Mouse (Mus musculus): ENCODE measurements around the gene Enkur.
"Not testable (repeated sequence)": the region's sequence is repeated elsewhere in the genome, so short reads cannot be mapped to it uniquely, and the experiment has no call there.

Gene Enkur

DNA sequence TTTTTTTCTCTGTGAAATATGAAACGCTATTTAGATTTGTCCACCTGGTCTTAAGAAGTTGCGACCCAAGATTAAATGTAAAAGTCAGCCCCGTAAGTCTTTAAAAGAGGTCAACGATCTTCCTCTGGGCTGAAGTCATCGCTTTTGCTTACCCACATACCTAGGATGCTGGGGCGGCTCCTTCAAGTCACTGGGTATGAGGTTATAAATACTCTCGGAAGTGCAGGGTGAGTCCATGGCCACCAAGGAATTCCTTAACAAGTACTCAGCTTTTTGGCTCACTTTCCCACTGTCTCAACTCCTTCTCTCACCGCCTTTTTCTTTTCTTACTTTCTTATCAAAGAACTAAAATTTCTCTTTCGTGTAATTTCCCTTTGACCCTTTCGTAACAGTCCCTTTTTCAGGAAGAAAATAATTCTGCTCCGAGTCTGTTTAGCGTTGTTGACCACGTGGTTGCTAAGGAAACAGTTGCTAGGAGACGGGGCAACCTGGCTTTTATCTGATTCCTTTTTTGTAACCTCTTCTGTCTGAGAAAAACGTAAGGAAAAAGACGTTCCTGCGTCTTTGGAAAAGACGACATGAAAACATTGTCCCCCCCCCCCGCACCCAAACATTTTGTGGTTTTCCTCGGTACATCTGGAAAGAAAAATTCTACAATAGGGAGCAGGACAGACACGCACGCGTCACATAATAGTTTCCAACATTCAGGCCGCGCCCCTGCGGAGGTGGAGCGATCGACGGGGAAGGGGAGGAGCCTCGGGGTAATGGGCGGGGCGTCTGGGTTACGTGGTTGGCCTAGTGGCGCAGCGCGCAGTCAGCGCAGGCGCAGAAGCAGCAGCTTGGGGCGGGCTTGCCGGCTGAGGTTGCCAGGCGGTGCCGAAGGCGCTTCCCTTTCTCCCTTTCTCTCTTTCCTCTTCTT is at the start of gene Enkur, which contains the start of gene Thnsl1:
TSS of gene Enkur (minus strand) at position 454 of the 919 bp plus-strand sequence.
TSS of gene Thnsl1 (plus strand) at position 813 of the 919 bp plus-strand sequence.
- DNase-seq (ENCODE audit: low read depth, low spot score): peak; percentile 96

DNA sequence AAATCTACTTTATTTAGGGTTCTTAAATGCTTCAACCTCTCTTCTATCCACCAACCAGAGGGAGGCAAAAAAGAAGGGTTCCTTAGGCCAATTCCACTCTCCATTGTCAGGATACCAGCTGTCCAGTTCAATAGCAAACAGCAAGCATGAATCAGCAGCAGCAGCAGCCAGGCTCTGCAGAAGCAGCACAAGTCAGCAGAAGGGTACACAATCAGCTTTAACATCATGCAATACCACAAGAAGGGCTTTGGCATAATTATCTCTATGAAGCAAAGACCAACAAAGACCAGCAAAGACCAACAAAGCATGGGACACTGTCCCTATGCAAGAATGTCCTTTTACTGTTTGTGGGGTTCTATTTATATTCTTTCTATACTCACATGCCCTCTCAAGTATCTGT is 49.1 kb upstream of the Enkur start:
- no peak for DNase-seq (ENCODE audit: low read depth, low spot score)

DNA sequence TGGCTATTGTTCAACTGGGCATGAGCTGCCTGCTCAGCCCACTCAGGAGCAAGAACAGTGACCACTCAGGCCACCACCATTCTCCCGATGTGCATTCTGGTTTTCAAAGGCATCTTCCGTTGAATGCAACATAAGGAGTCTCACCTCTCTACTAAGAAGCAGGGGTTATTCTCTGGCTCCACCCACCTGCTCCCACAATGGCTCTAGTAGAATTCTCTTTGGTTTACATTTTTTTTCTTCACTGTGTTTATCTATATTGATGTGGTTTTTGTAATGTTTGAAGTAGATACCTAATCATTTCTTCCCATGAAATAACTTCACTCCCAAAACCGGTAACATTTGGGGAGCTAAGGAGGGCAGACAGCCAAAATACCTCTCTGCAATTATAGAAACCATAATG is 48.5 kb upstream of the Enkur start:
- DNase-seq (ENCODE audit: low read depth, low spot score): no peak

- DNase-seq (ENCODE audit: low read depth, low spot score): no peak
Observed at GRCm38 (mm10) chr2:21245477-21246102, 40.4 kb upstream of the Enkur start.

DNA sequence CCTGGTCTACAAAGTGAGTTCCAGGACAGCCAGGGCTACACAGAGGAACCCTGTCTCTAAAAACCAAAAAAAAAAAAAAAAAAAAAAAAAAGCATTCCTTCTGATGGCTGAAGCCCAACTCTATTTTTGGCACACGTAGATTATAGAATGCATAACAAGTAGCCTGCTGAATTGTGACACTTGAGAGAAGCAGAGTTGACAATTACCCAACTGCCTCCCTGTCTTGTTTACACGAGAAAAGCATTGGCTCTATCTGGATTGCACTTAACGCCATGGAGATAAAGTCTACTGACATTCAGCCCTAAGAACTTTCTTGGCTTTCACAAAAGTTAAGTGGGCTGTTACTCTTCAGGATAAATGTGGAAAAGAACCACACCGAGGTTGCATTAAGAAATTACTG is 39.8 kb upstream of the Enkur start:
- DNase-seq (ENCODE audit: low read depth, low spot score): no peak

DNA sequence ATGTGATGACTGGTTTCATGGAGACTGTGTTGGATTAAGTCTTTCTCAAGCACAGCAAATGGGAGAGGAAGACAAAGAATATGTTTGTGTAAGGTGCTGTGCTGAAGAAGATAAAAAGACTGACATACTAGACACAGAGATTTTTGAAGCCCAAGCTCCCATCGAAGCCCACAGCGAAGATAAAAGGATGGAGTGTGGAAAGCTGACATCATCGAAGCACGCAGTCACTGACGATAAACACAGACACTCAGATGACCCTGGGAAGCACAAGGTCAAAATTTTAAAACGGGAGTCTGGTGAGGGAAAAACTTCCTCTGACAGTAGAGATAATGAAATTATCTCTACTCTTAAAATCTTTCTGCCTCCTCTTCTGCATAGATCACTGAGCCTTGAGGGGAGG is 38.9 kb upstream of the Enkur start:
- DNase-seq (ENCODE audit: low read depth, low spot score): not testable (repeated sequence)

DNA sequence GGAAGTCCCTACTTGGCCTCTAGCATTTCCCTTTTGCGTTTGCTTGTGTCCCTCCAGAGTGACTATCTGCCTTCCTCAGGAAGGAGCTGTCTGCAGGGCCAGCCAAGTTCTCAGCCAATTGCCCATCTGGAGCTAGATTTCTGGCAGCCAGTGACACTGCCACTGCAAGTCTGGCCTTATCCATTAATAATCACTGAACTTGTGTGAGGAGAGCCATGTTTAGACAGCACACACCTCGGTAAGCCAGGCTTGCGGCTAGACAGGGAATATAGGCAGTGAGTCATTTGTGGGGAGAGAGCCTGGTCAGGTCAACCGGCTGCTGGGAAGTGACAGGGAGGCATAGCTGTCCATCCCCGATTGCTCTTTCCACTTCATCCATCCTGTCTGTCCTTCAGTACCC is 31.7 kb upstream of the Enkur start:
- DNase-seq (ENCODE audit: low read depth, low spot score): no peak

DNA sequence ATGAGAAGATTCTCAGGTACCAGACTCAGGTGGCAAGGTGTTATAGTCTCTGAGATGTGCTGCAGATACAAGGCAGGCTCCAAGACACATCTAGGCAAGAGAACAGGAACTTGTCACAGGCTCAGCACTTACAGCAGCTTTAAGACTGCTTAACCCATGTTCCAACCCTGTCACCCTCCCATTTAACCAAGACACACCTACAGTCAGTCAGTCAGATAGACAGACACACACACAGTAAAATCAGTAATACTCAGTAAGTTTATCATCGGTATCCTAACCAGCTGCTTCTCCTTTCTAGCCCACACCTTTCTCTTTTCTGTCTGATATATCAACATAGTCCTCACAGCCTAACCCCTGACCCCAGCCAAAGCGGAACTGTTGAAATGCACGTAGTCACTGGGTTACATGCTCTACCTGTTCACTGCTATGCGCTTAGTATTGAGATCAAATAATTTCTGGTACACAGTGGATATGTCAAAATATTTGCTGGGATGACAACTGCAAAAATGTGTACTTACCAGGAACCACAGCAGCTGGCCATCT is 30.8 kb upstream of the Enkur start:
- DNase-seq (ENCODE audit: low read depth, low spot score): no peak

DNA sequence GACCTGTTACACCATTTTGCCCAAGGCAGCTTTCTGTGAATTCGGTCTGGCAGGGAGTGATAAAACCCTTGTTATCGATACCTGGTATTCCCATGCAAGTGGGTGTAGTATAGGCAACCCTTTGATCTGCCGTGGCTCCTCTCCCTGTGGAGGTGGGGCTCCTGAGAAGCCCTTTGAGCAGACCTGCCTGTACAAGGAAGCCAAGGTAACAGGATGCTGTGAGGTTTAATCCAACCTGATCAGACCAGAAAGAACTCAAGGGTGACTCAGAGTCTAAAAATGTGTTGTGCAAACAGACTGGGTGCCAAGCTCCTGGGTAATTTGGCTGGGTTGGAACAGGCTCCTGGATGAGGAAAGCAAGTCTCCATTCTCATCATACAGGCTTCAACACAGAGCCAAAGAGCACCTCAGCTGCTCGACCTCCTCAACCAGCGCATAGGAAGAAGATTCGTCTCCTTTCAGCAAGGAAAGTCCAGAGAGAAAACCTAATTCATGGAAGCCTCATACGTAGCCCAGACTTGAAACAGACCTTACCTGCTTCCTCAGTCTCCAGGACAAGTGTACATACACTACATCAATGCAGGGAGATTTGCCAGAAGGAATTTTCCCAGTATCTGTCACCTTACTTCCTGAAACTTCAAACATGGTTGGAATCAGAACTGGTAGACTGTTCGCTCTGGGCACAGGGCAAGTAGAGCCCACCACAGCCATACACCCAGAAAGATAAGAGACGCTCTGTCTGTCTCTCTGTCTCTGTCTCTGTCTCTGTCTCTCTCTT is 29.9 kb upstream of the Enkur start:
- no peak for DNase-seq (ENCODE audit: low read depth, low spot score)

GRCm38 (mm10) chr2:21231147-21231546 is 26.0 kb upstream of the Enkur start:
- no peak for DNase-seq (ENCODE audit: low read depth, low spot score)

- no peak for DNase-seq (ENCODE audit: low read depth, low spot score)
Observed at GRCm38 (mm10) chr2:21230276-21230675, 25.1 kb upstream of the Enkur start.

DNA sequence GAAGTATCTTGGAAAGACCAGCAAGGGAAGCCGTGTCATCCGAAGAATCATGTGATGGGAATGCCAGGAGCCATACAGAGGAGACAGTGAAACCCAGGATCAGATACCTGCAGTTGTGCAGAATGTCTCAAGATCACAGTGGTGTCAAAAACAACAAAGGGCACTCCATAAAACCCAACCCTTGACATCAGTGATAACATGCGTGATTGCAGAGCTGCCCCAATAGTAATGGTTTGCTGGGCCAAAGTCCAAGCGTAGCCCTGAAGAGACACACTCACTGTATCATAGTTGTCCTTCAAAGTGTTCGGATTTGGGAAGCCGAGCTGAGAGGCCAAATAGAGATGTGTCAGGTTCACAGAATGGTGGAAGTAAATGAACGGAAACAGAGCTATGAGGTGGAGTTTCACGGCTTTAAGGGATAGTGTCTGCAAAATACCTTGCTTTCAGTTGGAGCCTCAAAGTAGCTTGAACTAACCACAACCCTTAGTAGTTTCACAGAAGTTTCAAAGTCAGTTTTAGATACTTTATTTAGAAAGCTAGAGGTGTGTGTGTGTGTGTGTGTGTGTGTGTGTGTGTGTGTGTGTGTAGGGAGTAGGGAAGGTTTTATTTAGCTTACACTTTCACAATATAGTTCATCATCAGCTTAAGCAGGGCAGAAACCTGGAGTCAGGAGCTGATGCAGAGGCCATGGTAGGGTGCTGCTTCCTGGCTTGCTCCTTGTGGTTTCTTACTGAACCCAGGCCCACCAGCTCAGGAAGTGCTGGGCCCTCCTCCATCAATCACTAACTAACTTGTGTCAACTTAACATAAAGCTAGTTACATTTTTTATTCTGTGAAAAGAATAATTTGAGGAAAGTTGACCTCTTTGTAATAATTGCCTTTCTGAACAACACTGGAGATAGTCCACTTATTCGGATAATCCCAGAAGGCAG is 17.6 kb upstream of the Enkur start:
- no peak for DNase-seq (ENCODE audit: low read depth, low spot score)

- no peak for DNase-seq (ENCODE audit: low read depth, low spot score)
Observed at GRCm38 (mm10) chr2:21215284-21215683, 10.1 kb upstream of the Enkur start.

DNA sequence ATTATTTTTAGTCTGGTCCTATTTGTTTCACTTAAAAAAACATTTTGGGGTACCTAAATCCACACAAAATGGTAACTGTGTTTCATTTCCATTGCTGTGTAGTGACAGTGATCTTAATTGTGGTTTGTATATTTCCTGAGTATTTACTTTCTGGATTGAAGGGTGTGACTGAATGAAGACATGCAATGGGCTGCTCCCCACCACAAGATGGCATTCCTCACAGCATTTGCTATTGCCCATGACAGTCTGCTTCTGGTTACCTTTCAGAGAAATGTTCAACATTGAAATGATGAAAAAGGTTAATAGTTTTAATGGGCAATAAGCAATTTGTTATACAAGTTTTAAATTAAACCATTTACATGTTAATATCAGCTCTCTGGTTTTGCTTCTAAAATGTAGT is 9.2 kb upstream of the Enkur start:
- DNase-seq (ENCODE audit: low read depth, low spot score): no peak

- no peak for DNase-seq (ENCODE audit: low read depth, low spot score)
Observed at GRCm38 (mm10) chr2:21211361-21211760, 6.2 kb upstream of the Enkur start.

GRCm38 (mm10) chr2:21206278-21206677 is 1.1 kb upstream of the Enkur start:
- DNase-seq (ENCODE audit: low read depth, low spot score): no peak

DNA sequence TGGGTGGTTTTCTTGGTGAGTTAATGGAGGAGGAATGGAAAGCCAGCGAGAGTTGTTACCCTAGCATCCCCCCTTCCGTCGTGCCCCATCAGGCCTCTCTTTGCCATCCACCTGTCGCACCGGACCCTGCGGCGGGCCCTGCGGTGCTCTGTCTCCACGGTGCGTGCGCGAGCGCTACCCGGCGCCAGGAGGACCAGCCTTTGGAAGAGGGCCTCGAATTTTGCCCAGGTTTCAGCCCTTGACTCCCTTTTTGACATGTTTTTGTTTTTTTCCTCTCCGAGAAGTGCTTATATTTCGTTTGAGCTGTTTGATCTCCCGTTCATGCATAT is 630 bp upstream of the Enkur start:
- DNase-seq (ENCODE audit: low read depth, low spot score): no peak

GRCm38 (mm10) chr2:21202754-21203153 is 2.4 kb downstream of the Enkur start:
- DNase-seq (ENCODE audit: low read depth, low spot score): no peak

DNA sequence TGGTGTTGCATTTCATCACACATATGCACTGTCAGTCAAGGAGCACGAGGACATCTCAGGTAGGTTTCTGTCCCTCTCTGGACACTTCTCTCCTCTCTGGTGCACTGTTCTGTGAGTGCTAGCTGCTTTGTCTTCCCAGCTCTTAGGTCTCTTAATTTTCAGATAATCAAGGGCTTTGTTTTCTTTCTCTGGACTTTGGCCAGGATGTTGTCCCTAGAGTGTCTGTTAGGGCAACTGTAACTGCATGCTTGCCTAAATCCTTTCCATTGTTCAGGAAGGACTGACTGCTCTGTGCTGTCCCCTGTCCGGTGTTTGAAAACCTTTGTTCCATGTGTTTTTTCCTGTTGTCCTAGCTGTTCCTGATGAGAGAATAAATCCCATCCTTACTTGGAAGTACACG is 6.1 kb downstream of the Enkur start:
- DNase-seq (ENCODE audit: low read depth, low spot score): no peak

- DNase-seq (ENCODE audit: low read depth, low spot score): no peak
Observed at GRCm38 (mm10) chr2:21195233-21195632, 9.9 kb downstream of the Enkur start.

DNA sequence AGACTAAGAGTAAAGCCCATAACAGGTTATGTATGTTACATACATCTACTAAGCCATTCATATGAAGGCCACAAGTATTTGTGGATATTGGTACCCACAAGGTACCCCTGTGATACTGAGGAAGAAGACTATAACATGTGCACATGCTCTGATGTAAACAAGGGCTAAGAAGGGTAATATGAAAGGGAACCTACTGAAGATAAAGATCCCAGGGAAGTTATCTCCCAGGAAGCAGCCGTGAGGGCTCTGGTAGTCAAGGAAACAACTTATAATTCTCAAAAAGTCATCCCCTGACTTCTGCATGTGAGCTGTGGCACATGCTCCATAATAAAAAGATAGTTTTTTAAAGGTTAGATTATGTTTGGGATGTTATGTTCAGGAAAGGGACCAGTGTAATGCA is 13.9 kb downstream of the Enkur start:
- DNase-seq (ENCODE audit: low read depth, low spot score): no peak
